Mouse (Mus musculus) R1 (cell line): ENCODE measurements around the gene Ano8.
"Not testable (repeated sequence)": the region's sequence is repeated elsewhere in the genome, so short reads cannot be mapped to it uniquely, and the experiment has no call there.

Experiments
- DNase-seq: peaks from one replicate; pipeline ENCODE4 v3.0.0-alpha.2; 2018; ENCODE audit warnings: low read depth, low spot score

Gene Ano8

DNA sequence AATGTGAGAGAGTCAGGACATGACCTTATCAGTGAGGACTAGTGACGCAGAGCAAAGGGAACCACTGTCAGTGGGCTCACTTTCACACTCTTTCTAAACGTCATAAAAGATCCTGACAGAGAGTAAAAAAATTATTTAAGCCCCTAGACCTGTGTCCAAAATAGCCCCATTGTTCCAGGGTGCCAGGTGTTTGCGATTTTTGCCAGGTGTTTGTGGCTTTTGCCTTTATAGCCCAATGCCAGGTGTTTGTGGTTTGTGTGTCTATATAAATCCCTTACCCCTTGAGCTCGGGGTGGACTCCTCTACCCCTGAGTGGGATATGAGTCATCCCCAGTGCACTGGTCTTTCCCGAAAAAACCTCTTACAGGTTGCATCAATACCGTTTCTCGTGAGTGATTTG, 40.7 kb downstream of the Ano8 start:
- no peak for DNase-seq

- peak; percentile 65 for DNase-seq
These were observed 44.4 kb downstream of the Ano8 start for GRCm38 (mm10) chr8:71441404-71441803.

- no peak for DNase-seq
These were observed 48.7 kb downstream of the Ano8 start for GRCm38 (mm10) chr8:71437041-71437440.

- not testable (repeated sequence) for DNase-seq
These were observed 52.8 kb downstream of the Ano8 start for GRCm38 (mm10) chr8:71432935-71433334.
